Mouse (Mus musculus) heart, postnatal 0 days (tissue): Measurements from ENCODE around the gene Tex14.
"Not testable (repeated sequence)": the region's sequence is repeated elsewhere in the genome, so short reads cannot be mapped to it uniquely, and the experiment has no call there.

ENCODE experiments used
- CTCF ChIP-seq: IDR thresholded peaks from 2 replicates; pipeline ENCODE4 v1.5.1; 2016; ENCODE audit warnings: antibody characterized with exemption, control low read depth, low read depth
- EP300 ChIP-seq: IDR thresholded peaks from 2 replicates; pipeline ENCODE4 v1.6.1; 2016; ENCODE audit warnings: antibody characterized with exemption, low read depth

- not testable (repeated sequence) for TF ChIP-seq EP300, CTCF
Measured at GRCm38 (mm10) chr11:87463792-87464430, 59.0 kb downstream of the Tex14 start.
